Mouse (Mus musculus): ENCODE results near the gene Tut1. TPM values are rescaled to one million over a fixed set of nuclear protein-coding genes. Genes with fewer than 3 reads are reported as not detected.

Tut1 gene
- polyA plus RNA-seq (2015; fragmentation: Nextera tagmentation; extraction: Ambion mirVana) = 28.4 and 29.7 TPM in 2 replicates

- ATAC-seq (ENCODE audit: borderline replicate concordance, extremely low read depth, low FRiP score, low TSS enrichment) = peak; percentile 97
- Histone ChIP-seq H3K4me1 (peaks cover 19% of the 10 kb centered on the region), H3K4me3 (peak within 1 kb of the TSS; percentile 63), H3K9ac (peak within 1 kb of the TSS; percentile 57), H3K36me3 (peaks cover 60% of the 10 kb centered on the region), H3K4me2 (peak within 1 kb of the TSS; percentile 65), H3K27me3 (no peaks in the 10 kb centered on the region), H3K9me3 (no peaks in the 10 kb centered on the region), H3K27ac (peak within 1 kb of the TSS; percentile 66)
- 3% methylated on average over 46 of the region's 46 CpGs for WGBS
Observed at GRCm38 (mm10) chr19:8953135-8954039, at the start of gene Tut1. TSS of gene Tut1 (plus strand) at chr19:8953847.

DNA sequence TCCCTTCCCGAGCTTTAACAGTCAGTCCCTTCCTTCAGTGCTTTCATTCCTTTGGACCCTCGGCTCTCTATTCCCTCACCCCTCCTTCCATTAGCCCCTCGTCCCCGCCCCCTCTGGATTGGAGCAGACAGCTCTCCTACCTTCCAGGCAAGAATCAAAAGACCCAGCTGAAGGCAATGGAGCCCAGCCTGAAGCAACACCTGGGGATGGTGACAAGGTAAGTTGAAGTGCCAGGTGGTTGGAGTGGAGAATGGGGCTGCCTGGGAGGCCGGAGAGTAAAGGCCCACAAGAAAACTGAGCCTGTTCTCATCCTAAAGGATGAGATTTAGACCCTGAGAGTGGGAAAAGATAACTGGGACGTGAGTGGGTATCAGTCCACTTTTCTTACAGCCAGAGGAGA is 45.1 kb upstream of the Tut1 start:
- H3K4me2 ChIP-seq = no peak overlapping the region
- ATAC-seq (ENCODE audit: borderline replicate concordance, extremely low read depth, low FRiP score, low TSS enrichment) = no peak
- no peaks in the 10 kb centered on the region for H3K4me1 ChIP-seq
- H3K27ac ChIP-seq = no peak overlapping the region
- H3K9me3 ChIP-seq = no peaks in the 10 kb centered on the region
- 88% methylated on average over 6 of the region's 6 CpGs for WGBS
- H3K36me3 ChIP-seq = peaks cover 96% of the 10 kb centered on the region
- H3K9ac ChIP-seq = no peak overlapping the region
- no peaks in the 10 kb centered on the region for H3K27me3 ChIP-seq
- no peak overlapping the region for H3K4me3 ChIP-seq

DNA sequence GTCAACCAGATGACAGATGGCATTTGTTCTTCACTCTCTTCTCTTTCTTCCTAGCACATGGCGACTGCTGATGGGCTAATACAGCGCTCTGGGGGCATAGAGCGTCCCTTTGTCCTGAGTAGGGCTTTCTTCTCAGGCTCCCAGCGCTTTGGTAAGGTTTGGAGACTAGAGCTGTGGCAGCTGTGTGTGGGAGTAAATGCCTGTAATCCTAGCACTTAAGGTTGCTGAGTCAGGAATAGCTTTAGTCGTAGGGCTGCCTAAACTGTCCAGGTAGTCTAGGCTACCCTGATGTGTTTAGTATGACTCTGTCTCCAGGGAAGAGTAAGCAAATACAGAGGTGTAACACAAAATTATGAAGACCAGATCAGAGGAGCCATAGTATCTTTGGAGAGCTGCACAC is 41.8 kb upstream of the Tut1 start:
- 93% methylated on average over 5 of the region's 5 CpGs for WGBS
- ATAC-seq (ENCODE audit: borderline replicate concordance, extremely low read depth, low FRiP score, low TSS enrichment) = no peak
- Histone ChIP-seq H3K9me3 (no peaks in the 10 kb centered on the region), H3K27ac (no peak overlapping the region), H3K4me1 (no peaks in the 10 kb centered on the region), H3K9ac (no peak overlapping the region), H3K4me3 (no peak overlapping the region), H3K4me2 (no peak overlapping the region), H3K36me3 (peaks cover 99% of the 10 kb centered on the region), H3K27me3 (no peaks in the 10 kb centered on the region)

GRCm38 (mm10) chr19:8914212-8914611 is 39.4 kb upstream of the Tut1 start:
- H3K9ac ChIP-seq = no peak overlapping the region
- 92% methylated on average over 3 of the region's 3 CpGs for WGBS
- H3K27me3 ChIP-seq = no peaks in the 10 kb centered on the region
- no peaks in the 10 kb centered on the region for H3K4me1 ChIP-seq
- peaks cover 80% of the 10 kb centered on the region for H3K36me3 ChIP-seq
- H3K4me2 ChIP-seq = no peak overlapping the region
- ATAC-seq (ENCODE audit: borderline replicate concordance, extremely low read depth, low FRiP score, low TSS enrichment) = no peak
- no peaks in the 10 kb centered on the region for H3K9me3 ChIP-seq
- no peak overlapping the region for H3K27ac ChIP-seq
- no peak overlapping the region for H3K4me3 ChIP-seq

DNA sequence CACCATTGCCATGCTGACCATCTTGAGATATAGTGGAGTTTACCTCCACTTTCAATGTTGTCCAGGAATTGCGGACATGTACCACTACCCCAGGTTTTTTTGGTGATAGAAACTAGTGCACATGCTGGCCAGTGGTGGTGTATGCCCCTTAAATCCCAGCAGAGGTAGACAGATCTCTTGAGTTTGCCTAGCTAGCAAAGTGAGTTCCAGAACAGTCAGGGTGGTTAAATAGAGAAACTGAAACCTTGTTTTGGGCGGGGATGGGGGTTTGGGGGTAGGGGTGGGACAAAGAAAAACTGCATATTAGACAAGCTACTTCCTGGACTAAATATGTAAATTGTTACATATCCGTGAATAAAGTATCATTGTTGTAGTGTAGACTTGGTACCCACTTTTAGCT is 34.6 kb upstream of the Tut1 start:
- peaks cover 14% of the 10 kb centered on the region for H3K4me1 ChIP-seq
- H3K4me2 ChIP-seq = no peak overlapping the region
- WGBS = 88% methylated on average over 3 of the region's 3 CpGs
- ATAC-seq (ENCODE audit: borderline replicate concordance, extremely low read depth, low FRiP score, low TSS enrichment) = no peak
- no peak overlapping the region for H3K27ac ChIP-seq
- H3K27me3 ChIP-seq = no peaks in the 10 kb centered on the region
- H3K9ac ChIP-seq = no peak overlapping the region
- H3K9me3 ChIP-seq = no peaks in the 10 kb centered on the region
- H3K4me3 ChIP-seq = no peak overlapping the region
- H3K36me3 ChIP-seq = peaks cover 38% of the 10 kb centered on the region

- Histone ChIP-seq H3K9ac (no peak overlapping the region), H3K4me3 (peak overlapping the region; percentile 83), H3K4me1 (peaks cover 14% of the 10 kb centered on the region), H3K36me3 (peaks cover 31% of the 10 kb centered on the region), H3K9me3 (no peaks in the 10 kb centered on the region), H3K4me2 (peak overlapping the region; percentile 72), H3K27me3 (no peaks in the 10 kb centered on the region), H3K27ac (peak overlapping the region; percentile 91)
- ATAC-seq (ENCODE audit: borderline replicate concordance, extremely low read depth, low FRiP score, low TSS enrichment) = no peak
- 60% methylated on average over 6 of the region's 6 CpGs for WGBS
Observed at GRCm38 (mm10) chr19:8919684-8920072, 34.0 kb upstream of the Tut1 start.

DNA sequence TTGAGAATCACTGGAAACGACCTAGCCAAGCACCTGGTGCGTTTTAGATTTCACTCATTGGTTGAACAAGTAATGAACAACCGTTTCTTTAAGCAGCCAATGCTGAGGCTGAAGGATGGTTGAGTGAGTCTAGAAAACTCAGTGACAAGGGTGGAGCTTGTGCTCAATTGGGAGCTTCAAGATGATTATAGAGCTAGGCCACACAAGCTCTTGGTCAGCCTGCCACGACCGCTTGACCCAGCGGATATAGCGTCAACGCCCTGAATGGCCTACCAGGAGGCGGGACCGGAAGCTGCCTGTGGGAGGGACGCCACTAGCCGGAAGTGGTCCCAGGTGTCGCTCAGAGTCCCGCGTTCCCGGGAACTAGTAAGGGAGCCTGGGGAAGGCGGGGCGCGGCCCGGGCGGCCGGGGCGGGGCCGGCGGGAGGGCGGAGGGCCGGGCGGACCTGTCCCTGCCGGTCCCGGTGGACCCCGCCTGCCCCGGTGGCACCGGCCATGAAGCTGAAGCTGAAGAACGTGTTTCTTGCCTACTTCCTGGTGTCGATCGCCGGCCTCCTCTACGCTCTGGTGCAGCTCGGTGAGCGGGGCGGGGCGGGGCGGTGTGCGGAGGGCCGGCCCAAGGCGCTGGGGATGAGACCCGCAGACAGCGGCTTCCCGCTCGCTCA is 33.4 kb upstream of the Tut1 start, which contains the start of gene B3gat3:
Gene B3gat3 (plus strand): TSS at position 302 of the 664 bp plus-strand sequence.
- WGBS = 2% methylated on average over 47 of the region's 50 CpGs
- peaks cover 14% of the 10 kb centered on the region for H3K4me1 ChIP-seq
- ATAC-seq (ENCODE audit: borderline replicate concordance, extremely low read depth, low FRiP score, low TSS enrichment) = peak; percentile 99

DNA sequence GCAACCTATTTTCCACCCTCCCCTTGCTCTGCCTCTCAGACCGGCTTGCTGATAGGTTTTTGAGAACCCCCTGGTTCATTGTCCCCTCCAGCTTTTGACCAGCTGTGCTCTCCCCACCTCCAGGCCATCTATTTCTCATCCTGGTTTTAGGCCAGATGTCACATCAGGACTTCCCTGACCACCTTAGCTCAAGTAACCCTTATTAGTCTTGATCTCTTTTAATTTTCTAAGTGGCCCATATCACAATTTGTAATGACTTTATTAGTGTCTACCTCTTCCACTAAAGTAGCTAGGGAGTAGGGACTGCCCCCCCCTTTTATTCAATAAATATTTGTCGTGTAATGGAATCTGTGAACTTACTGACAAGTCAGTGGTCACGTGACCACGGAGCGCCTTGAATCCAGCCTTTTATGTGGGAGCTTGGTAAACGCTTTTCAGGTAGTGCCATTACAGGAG is 32.8 kb upstream of the Tut1 start:
- H3K9ac ChIP-seq = peak overlapping the region; percentile 73
- peaks cover 14% of the 10 kb centered on the region for H3K4me1 ChIP-seq
- peak overlapping the region; percentile 91 for H3K27ac ChIP-seq
- ATAC-seq (ENCODE audit: borderline replicate concordance, extremely low read depth, low FRiP score, low TSS enrichment) = no peak
- no peaks in the 10 kb centered on the region for H3K27me3 ChIP-seq
- peak overlapping the region; percentile 83 for H3K4me3 ChIP-seq
- WGBS = 1% methylated on average over 6 of the region's 6 CpGs
- H3K4me2 ChIP-seq = peak overlapping the region; percentile 72
- peaks cover 24% of the 10 kb centered on the region for H3K36me3 ChIP-seq
- H3K9me3 ChIP-seq = no peaks in the 10 kb centered on the region

More for the DNA sequence above, 33.4 kb upstream of the Tut1 start, which contains the start of gene B3gat3:
- Histone ChIP-seq H3K9ac (peak within 1 kb of the TSS; percentile 73), H3K36me3 (peaks cover 27% of the 10 kb centered on the region), H3K27me3 (no peaks in the 10 kb centered on the region), H3K27ac (peak within 1 kb of the TSS; percentile 91), H3K4me3 (peak within 1 kb of the TSS; percentile 83), H3K9me3 (no peaks in the 10 kb centered on the region), H3K4me2 (peak within 1 kb of the TSS; percentile 72)

DNA sequence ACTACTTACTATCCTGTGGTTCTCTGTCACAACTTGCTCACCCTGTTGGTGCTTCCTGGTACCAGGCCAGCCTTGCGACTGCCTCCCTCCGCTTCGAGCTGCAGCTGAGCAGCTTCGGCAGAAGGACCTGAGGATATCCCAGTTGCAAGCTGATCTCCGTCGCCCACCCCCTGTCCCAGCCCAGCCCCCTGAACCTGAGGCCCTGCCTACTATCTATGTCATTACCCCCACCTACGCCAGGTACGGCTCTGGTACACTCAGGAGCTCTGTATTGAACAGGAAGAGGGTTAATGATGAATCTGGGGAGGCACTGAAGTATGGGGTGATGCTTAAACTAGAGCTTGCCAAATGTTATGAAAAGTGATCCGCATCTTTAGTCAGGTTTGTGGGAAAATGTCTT is 31.9 kb upstream of the Tut1 start:
- Histone ChIP-seq H3K36me3 (peaks cover 20% of the 10 kb centered on the region), H3K9ac (peak overlapping the region; percentile 73), H3K27ac (no peak overlapping the region), H3K4me3 (peak overlapping the region; percentile 83), H3K4me2 (peak overlapping the region; percentile 72), H3K4me1 (peaks cover 14% of the 10 kb centered on the region), H3K27me3 (no peaks in the 10 kb centered on the region), H3K9me3 (no peaks in the 10 kb centered on the region)
- ATAC-seq (ENCODE audit: borderline replicate concordance, extremely low read depth, low FRiP score, low TSS enrichment) = no peak
- WGBS = 79% methylated on average over 9 of the region's 9 CpGs

DNA sequence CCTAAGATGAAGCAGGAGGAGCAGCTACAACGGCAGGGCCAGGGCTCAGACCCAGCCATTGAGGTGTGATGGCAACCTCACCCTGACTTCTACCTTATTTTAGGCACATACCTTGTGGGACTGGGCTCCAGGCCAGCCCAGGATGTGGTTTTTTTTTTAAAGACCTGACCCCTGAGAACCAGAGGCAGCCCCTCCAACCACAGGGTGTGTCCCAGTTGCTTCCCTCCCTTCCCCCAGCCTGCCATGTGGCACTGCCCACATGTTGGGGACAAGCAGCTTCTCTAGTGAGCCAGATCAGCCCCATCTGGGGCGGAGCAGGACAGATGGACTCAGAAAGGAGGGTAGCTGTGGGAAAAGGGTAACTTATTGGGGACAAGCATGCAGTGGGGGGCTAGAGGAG is 26.9 kb upstream of the Tut1 start:
- Histone ChIP-seq H3K27me3 (no peaks in the 10 kb centered on the region), H3K4me2 (no peak overlapping the region), H3K36me3 (peaks cover 21% of the 10 kb centered on the region; the same call in 1 of the 2 replicates), H3K4me1 (peaks cover 16% of the 10 kb centered on the region), H3K4me3 (no peak overlapping the region), H3K9ac (no peak overlapping the region), H3K27ac (no peak overlapping the region), H3K9me3 (no peaks in the 10 kb centered on the region)
- 81% methylated on average over 2 of the region's 2 CpGs for WGBS
- ATAC-seq (ENCODE audit: borderline replicate concordance, extremely low read depth, low FRiP score, low TSS enrichment) = no peak

GRCm38 (mm10) chr19:8927891-8928525 is 25.6 kb upstream of the Tut1 start:
- WGBS = 79% methylated on average over 12 of the region's 12 CpGs
- H3K9ac ChIP-seq = no peak overlapping the region
- ATAC-seq (ENCODE audit: borderline replicate concordance, extremely low read depth, low FRiP score, low TSS enrichment) = no peak
- H3K27ac ChIP-seq = no peak overlapping the region
- H3K4me1 ChIP-seq = peaks cover 15% of the 10 kb centered on the region
- H3K4me3 ChIP-seq = no peak overlapping the region
- H3K4me2 ChIP-seq = no peak overlapping the region
- no peaks in the 10 kb centered on the region for H3K9me3 ChIP-seq
- no peaks in the 10 kb centered on the region for H3K27me3 ChIP-seq
- H3K36me3 ChIP-seq = peaks cover 22% of the 10 kb centered on the region; the same call in 1 of the 2 replicates
